Mouse (Mus musculus) layer of hippocampus, adult 2 months (tissue): ENCODE data around the gene Rsad1. TPM values are rescaled to one million over a fixed set of nuclear protein-coding genes. Genes with fewer than 3 reads are reported as not detected.

Experiments used
- DNase-seq, 2 experiments: peaks; one replicate each; pipeline ENCODE4 v3.0.0; 2022; ENCODE audit warnings: low spot score in 2 of 2
- H3K27ac ChIP-seq: fragments of 200-600 bp; 2 replicates; pipeline ENCODE4 v1.8.1; 2022
- H3K4me3 ChIP-seq: fragments of 200-600 bp; 2 replicates; pipeline ENCODE4 v1.8.1; 2022; ENCODE audit warnings: mild to moderate bottlenecking
- CTCF ChIP-seq: fragments of 200-600 bp; conservative IDR thresholded peaks from 2 replicates; pipeline ENCODE4 v1.8.1; 2022; ENCODE audit warnings: antibody characterized with exemption, mild to moderate bottlenecking, moderate library complexity
- total RNA-seq, 2 experiments: library from RNA; stranded (reverse); gene quantifications; 2 replicates each; pipeline ENCODE4 v1.2.3; 2021

Rsad1 gene
- total RNA-seq, 2 experiments from 2014 or later: 9.3 to 11.3 TPM

DNA sequence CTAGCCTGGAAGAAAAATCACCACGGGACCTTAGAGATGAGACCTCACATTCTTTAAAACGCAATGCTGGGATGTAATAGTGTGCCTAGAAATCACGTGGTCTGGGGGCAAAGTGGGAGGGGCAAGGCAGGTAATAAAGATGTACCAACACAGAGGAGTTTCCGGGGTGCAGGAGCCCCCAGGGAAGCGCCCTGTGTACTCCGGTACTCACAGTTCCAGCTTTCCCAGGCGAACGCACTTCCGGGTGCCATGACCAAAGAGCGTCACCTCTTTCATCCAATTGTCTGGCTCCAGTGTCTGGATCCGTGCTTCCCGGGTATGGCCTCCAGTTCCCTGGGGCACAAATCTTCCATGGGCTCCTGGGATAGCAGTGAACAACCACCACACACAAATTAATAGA lies 5.7 kb downstream of the Rsad1 start:
- DNase-seq: no peak
- no peak overlapping the region for H3K4me3 ChIP-seq
- no peak overlapping the region for H3K27ac ChIP-seq
- no peak for TF ChIP-seq CTCF

DNA sequence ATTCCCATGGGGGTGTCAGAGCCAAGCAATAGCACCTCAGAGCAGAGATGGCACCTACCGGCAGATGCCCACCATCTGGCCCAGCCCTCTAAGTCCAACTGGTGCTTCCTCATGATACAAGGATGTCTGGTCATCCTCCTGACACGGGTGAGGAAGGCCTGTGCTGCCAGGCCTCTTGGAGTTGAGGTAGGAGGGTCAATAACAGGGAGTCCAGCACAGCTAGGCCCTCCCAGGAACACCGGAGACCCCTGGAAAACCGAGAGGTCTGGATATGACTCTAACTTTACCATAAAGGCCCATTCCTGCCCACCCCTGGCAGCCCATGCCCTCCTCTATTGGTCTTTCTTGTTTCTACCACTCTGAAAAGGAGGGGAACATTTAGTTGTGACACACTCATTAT lies 6.7 kb downstream of the Rsad1 start:
- no peak for DNase-seq
- Histone ChIP-seq H3K27ac (no peak overlapping the region), H3K4me3 (no peak overlapping the region)
- TF ChIP-seq CTCF: no peak

DNA sequence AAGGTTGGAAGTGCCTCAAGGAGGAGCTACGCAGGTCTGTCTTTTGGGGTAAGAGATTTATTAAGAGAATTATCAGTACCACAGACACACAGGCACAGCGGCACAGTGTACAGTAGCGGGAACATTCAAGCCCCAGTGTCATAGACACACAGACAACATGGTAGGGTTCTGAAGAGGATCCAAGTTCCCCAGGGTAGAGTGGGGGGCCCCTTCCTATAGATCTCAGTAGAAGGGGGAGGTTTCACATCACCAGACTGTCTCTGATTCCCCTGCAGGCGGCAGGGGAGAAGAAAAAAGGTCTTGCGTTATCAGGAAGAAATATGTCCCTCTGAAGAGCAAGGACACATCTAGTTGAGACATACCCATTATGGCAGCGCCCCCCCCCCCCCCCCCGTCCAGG lies 9.3 kb downstream of the Rsad1 start:
- H3K27ac ChIP-seq: no peak overlapping the region
- DNase-seq: no peak
- no peak for TF ChIP-seq CTCF
- no peak overlapping the region for H3K4me3 ChIP-seq

GRCm38 (mm10) chr11:94538733-94539292 lies 10.2 kb downstream of the Rsad1 start:
- H3K27ac ChIP-seq: no peak overlapping the region
- no peak for DNase-seq
- TF ChIP-seq CTCF: no peak

DNA sequence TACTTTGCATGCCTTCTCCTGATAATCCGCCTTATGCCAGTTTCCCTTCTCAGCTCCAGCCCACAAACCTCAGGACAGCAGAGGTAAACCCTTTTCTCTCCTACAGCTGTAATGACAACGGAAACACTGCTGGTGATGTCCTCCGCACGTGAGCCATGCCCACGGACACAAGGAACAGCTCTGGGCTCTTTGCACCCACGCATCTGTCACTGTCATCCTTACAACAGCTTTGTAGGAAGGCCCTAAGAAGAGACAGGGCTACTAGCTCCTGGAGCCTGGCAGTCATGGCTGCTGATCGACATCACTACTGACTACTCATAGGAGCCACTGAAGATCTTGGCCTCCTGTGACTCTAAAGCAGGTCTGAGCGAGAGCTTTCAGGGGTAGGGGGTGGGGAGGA lies 15.9 kb downstream of the Rsad1 start:
- TF ChIP-seq CTCF: no peak
- H3K27ac ChIP-seq: no peak overlapping the region
- H3K4me3 ChIP-seq: no peak overlapping the region
- no peak for DNase-seq

More at GRCm38 (mm10) chr11:94538733-94539292, 10.2 kb downstream of the Rsad1 start:
- no peak overlapping the region for H3K4me3 ChIP-seq

DNA sequence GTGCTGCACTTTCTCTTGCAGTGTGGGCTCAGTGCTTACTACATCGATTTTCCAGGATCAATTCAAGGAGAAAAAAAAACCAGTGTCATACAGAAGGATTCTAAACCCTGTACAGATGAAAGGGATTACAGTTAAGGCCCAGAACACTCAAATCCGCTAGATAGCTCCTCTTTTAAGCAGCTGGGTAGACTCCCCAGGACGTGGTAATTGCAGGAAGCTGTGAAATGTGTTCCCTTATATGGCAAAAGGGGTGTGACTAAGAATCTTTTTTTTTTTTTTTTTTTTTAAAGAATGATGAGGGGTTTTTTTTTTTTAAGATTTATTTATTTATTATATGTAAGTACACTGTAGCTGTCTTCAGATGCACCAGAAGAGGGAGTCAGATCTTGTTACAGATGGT lies 20.2 kb downstream of the Rsad1 start:
- no peak overlapping the region for H3K4me3 ChIP-seq
- TF ChIP-seq CTCF: no peak
- DNase-seq: no peak
- no peak overlapping the region for H3K27ac ChIP-seq

DNA sequence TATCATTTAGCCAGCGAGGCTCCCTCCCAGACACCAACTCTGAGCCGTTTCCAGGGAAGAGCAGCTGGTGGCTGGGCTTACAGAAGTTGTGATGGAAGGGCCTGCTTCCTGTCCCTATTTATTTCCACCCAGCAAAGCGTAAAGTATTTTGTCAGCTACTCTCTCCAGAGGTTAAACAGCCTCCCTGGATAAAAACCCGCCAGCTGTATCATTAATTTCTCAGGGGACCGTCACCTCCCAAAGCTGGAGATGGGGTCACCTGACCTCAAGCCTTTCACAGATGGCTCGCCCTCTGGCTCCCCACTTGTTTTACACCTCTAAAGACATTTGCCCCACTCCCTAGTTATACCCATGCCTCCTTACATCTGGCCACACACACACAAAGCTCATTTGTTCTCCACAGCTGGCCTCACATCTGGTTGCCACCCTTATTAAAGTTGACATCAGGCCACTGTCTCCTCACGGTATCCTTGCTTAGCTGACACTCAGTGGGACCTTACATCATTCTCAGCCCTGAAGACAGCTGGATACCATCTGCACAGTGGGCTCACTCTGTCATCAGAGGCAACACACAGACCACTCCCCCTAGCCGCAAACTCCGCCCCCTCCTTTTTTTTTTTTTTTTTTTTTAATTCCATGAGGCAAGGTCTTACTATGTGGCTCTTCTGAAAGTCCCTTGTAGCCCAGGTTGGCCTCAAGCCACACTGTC lies 22.7 kb downstream of the Rsad1 start:
- DNase-seq: no peak
- TF ChIP-seq CTCF: no peak
- H3K27ac ChIP-seq: no peak overlapping the region
- H3K4me3 ChIP-seq: no peak overlapping the region

DNA sequence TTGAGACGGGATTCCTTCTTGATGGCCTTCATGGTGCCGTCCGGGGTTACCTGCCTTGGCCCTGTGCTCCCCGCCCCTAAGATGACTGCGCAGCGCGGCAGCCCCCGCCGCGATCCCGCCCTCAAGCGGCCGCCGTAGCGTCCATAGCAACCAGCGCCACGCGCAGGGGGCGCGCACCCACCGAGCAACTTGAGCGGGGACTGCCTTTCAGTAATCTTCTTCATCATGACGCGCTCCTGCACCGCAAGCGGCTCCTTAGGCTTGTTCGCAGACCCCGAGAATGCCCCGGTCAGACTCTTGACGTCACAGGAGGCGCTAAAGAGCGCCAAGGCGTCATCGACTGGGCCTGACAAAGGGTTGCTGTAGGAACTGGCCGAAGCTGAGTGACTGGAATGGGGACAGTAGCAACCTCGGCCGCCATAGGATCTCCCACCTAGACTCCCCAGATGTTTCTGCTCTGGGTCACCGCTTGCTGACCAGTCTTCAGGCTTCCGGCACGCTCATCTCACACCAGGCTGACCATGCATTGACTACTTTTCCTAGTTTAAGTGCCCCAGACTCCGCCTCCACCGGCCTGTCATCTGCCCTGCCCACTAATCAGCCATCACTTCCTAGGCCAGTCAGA lies 27.7 kb downstream of the Rsad1 start, which contains the start of gene Mycbpap:
Gene Mycbpap, minus strand, starts transcription at position 524 of the 625 bp plus-strand sequence.
- peak; percentile 25 to 36 for DNase-seq
- Histone ChIP-seq H3K4me3 (peak within 1 kb of the TSS; percentile 75), H3K27ac (peak within 1 kb of the TSS; percentile 56)
- peak; percentile 33 for TF ChIP-seq CTCF

- no peak for TF ChIP-seq CTCF
- DNase-seq: no peak
- Histone ChIP-seq H3K27ac (no peak overlapping the region), H3K4me3 (no peak overlapping the region)
Observed at GRCm38 (mm10) chr11:94513452-94513851, 35.6 kb downstream of the Rsad1 start.

- no peak for DNase-seq
- no peak for TF ChIP-seq CTCF
- Histone ChIP-seq H3K4me3 (no peak overlapping the region), H3K27ac (no peak overlapping the region)
Observed at GRCm38 (mm10) chr11:94508976-94509375, 40.1 kb downstream of the Rsad1 start.

DNA sequence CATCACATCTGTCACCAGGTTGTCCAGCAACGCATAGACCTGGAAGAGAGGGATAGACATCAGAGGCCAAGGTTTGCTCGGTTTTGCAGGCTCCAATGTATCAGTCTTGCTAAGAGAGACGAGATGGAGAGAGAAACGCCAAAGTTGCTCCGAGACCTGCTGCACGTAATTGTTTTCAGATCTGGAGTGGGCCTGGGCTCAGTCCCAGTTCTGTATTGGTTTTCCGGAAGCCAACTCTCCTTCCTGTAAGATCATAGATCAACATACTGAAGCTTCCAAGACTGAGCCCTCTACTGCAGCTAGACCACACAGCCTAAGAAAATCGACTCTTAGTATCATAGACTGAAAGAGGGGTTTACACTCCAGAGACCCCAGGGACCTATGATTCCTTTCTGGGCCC lies 47.6 kb downstream of the Rsad1 start:
- TF ChIP-seq CTCF: no peak
- H3K4me3 ChIP-seq: no peak overlapping the region
- no peak for DNase-seq

DNA sequence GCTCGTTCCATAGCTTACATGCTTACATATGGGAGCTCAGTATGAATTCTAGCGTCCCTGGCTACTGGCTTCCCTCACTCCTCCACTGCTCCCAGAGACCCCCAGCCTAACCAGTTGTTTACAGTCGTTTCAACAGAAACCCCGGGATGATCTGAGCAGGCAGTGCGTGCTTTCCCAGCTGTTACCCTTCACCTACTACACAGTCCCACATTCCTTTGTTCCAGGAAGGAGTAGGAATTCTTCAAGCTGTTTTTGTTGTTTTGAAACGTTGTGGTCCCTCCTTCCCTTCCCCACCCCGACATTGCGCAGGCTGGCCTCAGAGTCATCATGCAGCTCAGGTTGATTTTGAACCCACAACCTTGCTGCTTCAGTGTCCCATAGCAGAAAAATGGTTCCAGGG lies 48.7 kb downstream of the Rsad1 start:
- no peak for TF ChIP-seq CTCF
- no peak overlapping the region for H3K27ac ChIP-seq
- no peak overlapping the region for H3K4me3 ChIP-seq
- DNase-seq: no peak

More for the DNA sequence above, 47.6 kb downstream of the Rsad1 start:
- H3K27ac ChIP-seq: no peak overlapping the region

- Histone ChIP-seq H3K4me3 (peak within 1 kb of the TSS; percentile 42), H3K27ac (no peak within 1 kb of the TSS)
- TF ChIP-seq CTCF: no peak
- DNase-seq: no peak
Observed at GRCm38 (mm10) chr11:94499661-94500152, 49.3 kb downstream of the Rsad1 start, which contains the start of gene Epn3. Gene Epn3 (minus strand): TSS chr11:94499974.
